Mouse (Mus musculus) erythroblast, embryonic 14.5 days (primary cell): ENCODE data around the gene Extl2.

ENCODE experiments used
- GATA1 ChIP-seq: IDR thresholded peaks from 2 replicates; pipeline ENCODE4 v1.6.1; 2012; ENCODE audit warnings: low read length, inconsistent platforms, mixed read lengths
- TAL1 ChIP-seq: IDR thresholded peaks from 3 replicates; pipeline ENCODE4 v1.6.1; 2012; ENCODE audit warnings: low read length, inconsistent platforms, mixed read lengths

- TF ChIP-seq TAL1, result no peak
- no peak for TF ChIP-seq GATA1
Observed at GRCm38 (mm10) chr3:115962028-115962415, 45.2 kb upstream of the Extl2 start.
